Mouse (Mus musculus) E14TG2a.4 (cell line): ENCODE measurements around the gene Zfp414.

Experiments
- CTCF ChIP-seq: conservative IDR thresholded peaks from 2 replicates; pipeline ENCODE4 v1.5.1; 2014; ENCODE audit warnings: low read length
- NANOG ChIP-seq: IDR thresholded peaks from 2 replicates; pipeline ENCODE4 v1.6.1; 2014; ENCODE audit warnings: borderline replicate concordance, low read length, mixed read lengths
- POU5F1 ChIP-seq: IDR thresholded peaks from 2 replicates; pipeline ENCODE4 v1.6.1; 2014; ENCODE audit warnings: low read length, borderline replicate concordance

GRCm38 (mm10) chr17:33586011-33586410, 42.9 kb upstream of the Zfp414 start:
- TF ChIP-seq CTCF (no peak), NANOG (no peak), POU5F1 (no peak)
